Mouse (Mus musculus): ENCODE data around the gene Agfg1. TPM values are rescaled to one million over a fixed set of nuclear protein-coding genes. Genes with fewer than 3 reads are reported as not detected.

Gene Agfg1
- polyA plus RNA-seq (2014; fragmentation: Illumina TruSeq; extraction: RNeasy Lipid Tissue Mini Kit (QIAGEN cat#74804); ENCODE audit: low replicate concordance) = 110 TPM

DNA sequence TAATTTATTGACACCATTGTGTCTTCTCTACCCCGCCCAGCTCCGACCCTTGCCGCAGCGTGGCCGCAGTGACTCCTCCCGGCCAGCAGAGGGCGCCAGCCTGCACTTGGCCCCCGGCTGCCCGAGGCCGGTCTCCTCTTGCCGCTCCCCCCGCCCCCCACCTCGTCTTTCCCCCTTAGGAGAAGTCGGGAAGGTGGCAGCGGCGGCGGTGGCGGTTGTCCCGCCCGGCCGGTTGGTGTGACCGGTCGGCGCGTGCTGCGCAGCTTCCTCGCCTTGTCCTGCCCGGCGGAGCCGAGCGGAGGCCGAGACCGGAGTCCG lies at the start of gene Agfg1:
Agfg1 (plus strand) TSS at position 188 of the 318 bp plus-strand sequence.

DNA sequence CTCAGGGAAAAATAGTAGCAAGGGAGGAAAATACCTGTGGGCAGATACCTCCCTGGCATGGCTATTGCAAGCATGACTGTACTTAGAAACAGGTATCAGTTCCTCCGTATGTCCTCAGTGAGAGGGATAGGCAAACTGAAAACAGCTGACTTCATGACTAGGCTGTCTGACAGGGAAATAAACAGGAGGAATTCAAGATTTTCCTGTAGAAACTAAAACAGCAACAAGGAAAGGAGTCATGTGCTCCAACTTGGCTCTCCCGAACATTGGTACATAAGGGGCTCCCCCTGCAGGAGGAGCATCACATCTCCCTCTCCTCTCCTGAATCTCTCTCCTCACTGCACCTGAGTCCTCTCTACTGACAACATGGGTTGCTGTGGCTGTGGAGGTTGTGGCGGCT lies 73.7 kb downstream of the Agfg1 start, which contains the start of gene A030005L19Rik:
A030005L19Rik (plus strand) TSS at position 301 of the 400 bp plus-strand sequence.

DNA sequence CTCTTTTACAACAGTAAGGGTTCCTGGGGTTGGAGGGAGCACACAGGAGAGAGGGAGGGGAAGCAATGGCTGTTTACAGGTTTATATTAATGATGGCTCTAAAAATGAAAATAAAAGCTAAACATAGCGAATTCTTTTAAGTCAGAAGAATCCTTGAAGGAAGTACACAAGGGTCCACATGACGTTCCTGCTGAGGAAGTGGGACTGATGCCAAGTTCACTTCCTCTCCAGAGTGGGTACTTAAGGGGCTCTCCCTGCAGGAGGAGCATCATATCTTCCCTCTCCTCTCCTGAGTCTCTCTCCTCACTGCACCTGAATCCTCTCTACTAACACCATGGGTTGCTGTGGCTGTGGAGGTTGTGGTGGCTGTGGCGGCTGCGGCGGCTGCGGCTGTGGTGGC lies 85.4 kb downstream of the Agfg1 start, which contains the start of gene A030014E15Rik:
A030014E15Rik (plus strand) TSS at position 268 of the 400 bp plus-strand sequence.

GRCm38 (mm10) chr1:82931326-82931725 lies 92.0 kb downstream of the Agfg1 start, which contains the start of gene Gm6217:
TSS of gene Gm6217 (minus strand) at chr1:82931399.

GRCm38 (mm10) chr1:82943295-82943694 lies 104.0 kb downstream of the Agfg1 start, which contains the start of gene A030003K21Rik:
TSS of gene A030003K21Rik (minus strand) at chr1:82943388.

Other genes starting within 250 kb of the Agfg1 start
- 215 TPM for gene Mff, start 114.6 kb upstream of the Agfg1 start, polyA plus RNA-seq (2014; fragmentation: Illumina TruSeq; extraction: RNeasy Lipid Tissue Mini Kit (QIAGEN cat#74804); ENCODE audit: low replicate concordance)
- gene Tm4sf20, start 71.0 kb upstream of the Agfg1 start, polyA plus RNA-seq (2014; fragmentation: Illumina TruSeq; extraction: RNeasy Lipid Tissue Mini Kit (QIAGEN cat#74804); ENCODE audit: low replicate concordance) = 1,040 TPM
- gene Gm47791, start 68.2 kb upstream of the Agfg1 start, polyA plus RNA-seq (2014; fragmentation: Illumina TruSeq; extraction: RNeasy Lipid Tissue Mini Kit (QIAGEN cat#74804); ENCODE audit: low replicate concordance) = not detected
- gene A030005L19Rik, start 73.8 kb downstream of the Agfg1 start, polyA plus RNA-seq (2014; fragmentation: Illumina TruSeq; extraction: RNeasy Lipid Tissue Mini Kit (QIAGEN cat#74804); ENCODE audit: low replicate concordance) = 3.6 TPM
- not detected for gene A030014E15Rik, start 85.4 kb downstream of the Agfg1 start, polyA plus RNA-seq (2014; fragmentation: Illumina TruSeq; extraction: RNeasy Lipid Tissue Mini Kit (QIAGEN cat#74804); ENCODE audit: low replicate concordance)
- gene Gm6217, start 91.9 kb downstream of the Agfg1 start, polyA plus RNA-seq (2014; fragmentation: Illumina TruSeq; extraction: RNeasy Lipid Tissue Mini Kit (QIAGEN cat#74804); ENCODE audit: low replicate concordance) = not detected
- gene A030003K21Rik, start 103.9 kb downstream of the Agfg1 start, polyA plus RNA-seq (2014; fragmentation: Illumina TruSeq; extraction: RNeasy Lipid Tissue Mini Kit (QIAGEN cat#74804); ENCODE audit: low replicate concordance) = not detected
- gene Gm7544, start 116.5 kb downstream of the Agfg1 start, polyA plus RNA-seq (2014; fragmentation: Illumina TruSeq; extraction: RNeasy Lipid Tissue Mini Kit (QIAGEN cat#74804); ENCODE audit: low replicate concordance) = not detected
- not detected for gene Gm47955, start 120.8 kb downstream of the Agfg1 start, polyA plus RNA-seq (2014; fragmentation: Illumina TruSeq; extraction: RNeasy Lipid Tissue Mini Kit (QIAGEN cat#74804); ENCODE audit: low replicate concordance)
- gene Gm47959, start 161.1 kb downstream of the Agfg1 start, polyA plus RNA-seq (2014; fragmentation: Illumina TruSeq; extraction: RNeasy Lipid Tissue Mini Kit (QIAGEN cat#74804); ENCODE audit: low replicate concordance) = not detected
- gene Slc19a3, start 199.0 kb downstream of the Agfg1 start, polyA plus RNA-seq (2014; fragmentation: Illumina TruSeq; extraction: RNeasy Lipid Tissue Mini Kit (QIAGEN cat#74804); ENCODE audit: low replicate concordance) = 37.9 TPM
- not detected for gene Krtap28-10, start 203.0 kb downstream of the Agfg1 start, polyA plus RNA-seq (2014; fragmentation: Illumina TruSeq; extraction: RNeasy Lipid Tissue Mini Kit (QIAGEN cat#74804); ENCODE audit: low replicate concordance)
- not detected for gene Gm47969, start 205.4 kb downstream of the Agfg1 start, polyA plus RNA-seq (2014; fragmentation: Illumina TruSeq; extraction: RNeasy Lipid Tissue Mini Kit (QIAGEN cat#74804); ENCODE audit: low replicate concordance)
- not detected for gene A030005K14Rik, start 219.9 kb downstream of the Agfg1 start, polyA plus RNA-seq (2014; fragmentation: Illumina TruSeq; extraction: RNeasy Lipid Tissue Mini Kit (QIAGEN cat#74804); ENCODE audit: low replicate concordance)
- not detected for gene Krtap28-13, start 221.4 kb downstream of the Agfg1 start, polyA plus RNA-seq (2014; fragmentation: Illumina TruSeq; extraction: RNeasy Lipid Tissue Mini Kit (QIAGEN cat#74804); ENCODE audit: low replicate concordance)

All from small intestine, adult 10 weeks (tissue).